Mouse (Mus musculus): ENCODE data around the gene Arpc1b.

DNA sequence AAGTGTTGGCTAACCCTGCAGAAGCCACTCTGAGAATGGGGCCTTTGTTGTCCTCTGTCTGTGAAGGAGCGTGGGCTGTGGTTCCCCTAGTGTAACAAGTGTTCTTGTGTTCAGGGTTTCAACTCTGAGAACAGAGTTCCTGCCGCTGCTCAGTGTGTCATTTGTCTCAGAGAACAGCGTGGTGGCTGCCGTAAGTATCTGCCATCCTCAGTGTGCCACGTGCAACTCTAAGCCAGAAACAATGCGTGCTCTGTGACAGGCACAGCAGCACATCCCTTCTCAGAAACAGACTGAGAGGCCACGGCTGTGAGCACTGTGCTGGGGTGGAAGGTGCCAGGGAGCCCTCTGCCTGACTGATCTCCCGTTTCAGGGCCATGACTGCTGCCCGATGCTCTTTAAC lies 9.7 kb upstream of the Arpc1b start:
- TF ChIP-seq POLR2A (IDR thresholded peaks at IDR 0.05; ENCODE audit: control insufficient read depth, extremely low read depth, insufficient read depth, low read length, poor library complexity) (no peak), CTCF (IDR thresholded peaks at IDR 0.05; ENCODE audit: borderline replicate concordance, control insufficient read depth, extremely low read depth, insufficient read depth, low read length, poor library complexity) (no peak)
